Mouse (Mus musculus): ENCODE measurements around the gene Rsbn1l.

GRCm38 (mm10) chr5:20880386-20880785, 75.8 kb downstream of the Rsbn1l start:
- TF ChIP-seq CTCF (IDR thresholded peaks at IDR 0.05; ENCODE audit: control insufficient read depth, insufficient read depth, insufficient replicate concordance, low read depth, low read length) = no peak
- no peak for TF ChIP-seq POLR2A (IDR thresholded peaks at IDR 0.05; ENCODE audit: control insufficient read depth, low read depth, low read length)
